Mouse (Mus musculus) G1E (cell line): Measurements from ENCODE around the gene Gm21903.

ENCODE experiments used
- CTCF ChIP-seq: IDR thresholded peaks from 2 replicates; pipeline ENCODE4 v1.5.1; 2012; ENCODE audit warnings: low read depth, low read length, inconsistent platforms, mixed read lengths
- POLR2AphosphoS5 ChIP-seq: IDR thresholded peaks from 2 replicates; pipeline ENCODE4 v1.6.1; 2012; ENCODE audit warnings: low read depth, low read length, inconsistent platforms; ENCODE audit not compliant: insufficient replicate concordance

GRCm38 (mm10) chr17:39076937-39077336, 33.8 kb upstream of the Gm21903 start, which contains the start of gene Esp23:
- TF ChIP-seq CTCF (no peak), POLR2AphosphoS5 (no peak)
